Mouse (Mus musculus): Measurements from ENCODE around the gene Ppif.
A peak's percentile ranks its signal among the peaks of the same experiment; 100 is the strongest.

The Ppif gene

DNA sequence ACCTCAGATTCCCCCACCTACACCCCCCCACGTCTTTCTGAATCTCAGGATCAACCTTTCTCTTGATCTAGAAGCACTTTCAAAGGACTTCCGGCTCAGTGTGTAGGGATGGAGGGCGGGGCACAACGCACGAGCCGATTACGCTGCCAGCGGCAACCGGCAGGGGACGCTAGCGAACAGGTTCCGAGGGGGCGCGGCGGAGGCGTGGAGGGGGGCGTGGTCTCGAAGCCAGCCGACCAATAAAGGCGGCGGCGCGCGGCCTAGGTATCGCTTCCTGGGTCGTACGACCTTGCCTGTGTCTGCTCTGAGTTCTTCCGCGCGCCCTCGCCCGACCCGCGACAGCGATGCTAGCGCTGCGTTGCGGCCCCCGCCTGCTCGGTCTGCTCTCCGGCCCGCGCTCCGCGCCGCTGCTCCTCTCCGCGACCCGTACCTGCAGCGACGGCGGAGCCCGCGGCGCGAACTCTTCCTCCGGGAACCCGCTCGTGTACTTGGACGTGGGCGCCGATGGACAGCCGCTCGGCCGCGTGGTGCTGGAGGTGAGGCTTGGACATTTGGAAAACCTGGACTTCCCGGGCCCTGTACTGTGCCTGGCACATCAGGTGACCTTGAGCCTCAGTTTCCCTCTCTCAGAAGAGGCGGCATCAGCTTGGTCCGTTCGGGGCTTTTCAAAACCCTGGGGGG lies at the start of gene Ppif:
Gene Ppif (plus strand): TSS at position 267 of the 681 bp plus-strand sequence.
- peak; percentile 98 for DNase-seq

DNA sequence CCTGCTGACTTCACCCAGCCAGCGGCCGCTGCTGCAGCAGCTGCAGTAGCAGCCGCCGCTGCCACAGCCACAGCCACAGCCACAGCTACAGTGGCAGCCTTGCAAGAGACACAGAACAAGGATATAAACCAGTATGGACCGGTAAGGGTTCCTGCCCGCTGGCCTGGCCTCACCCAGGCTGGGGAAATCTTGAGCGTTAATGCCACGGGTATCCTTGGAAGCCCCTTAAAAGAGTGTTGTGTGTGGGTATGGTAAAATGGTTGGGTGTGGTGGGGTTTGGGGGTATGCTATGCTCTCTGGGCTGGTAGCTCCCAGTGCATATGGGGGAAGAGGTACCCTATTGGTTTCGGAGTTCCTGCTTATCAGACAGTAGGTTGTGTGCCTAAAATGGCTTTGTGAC lies 48.2 kb upstream of the Ppif start:
- DNase-seq, result no peak

DNA sequence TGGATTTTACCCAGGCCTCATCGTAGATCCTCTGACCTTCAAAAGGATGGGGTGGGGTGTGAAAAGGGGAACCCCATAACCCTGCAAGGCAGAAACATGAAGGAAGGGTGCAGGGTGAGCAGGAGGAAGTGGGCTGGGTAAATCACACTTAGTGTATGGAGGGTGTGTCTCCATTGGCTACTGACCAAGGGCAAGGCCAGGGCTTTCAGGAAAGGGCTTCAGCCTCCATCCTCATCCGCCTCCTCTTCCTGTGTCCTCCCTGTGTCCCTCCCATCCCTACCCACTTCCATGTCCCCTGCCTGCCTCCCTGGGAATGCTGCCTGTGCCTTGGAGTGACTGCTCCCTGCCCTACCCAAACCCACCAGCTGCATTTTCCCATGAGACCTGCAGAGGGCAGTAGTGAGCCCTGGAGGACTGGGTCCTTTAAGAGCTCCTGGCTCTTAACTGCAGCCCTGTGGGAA lies 47.8 kb upstream of the Ppif start:
- DNase-seq, result peak; percentile 82

DNA sequence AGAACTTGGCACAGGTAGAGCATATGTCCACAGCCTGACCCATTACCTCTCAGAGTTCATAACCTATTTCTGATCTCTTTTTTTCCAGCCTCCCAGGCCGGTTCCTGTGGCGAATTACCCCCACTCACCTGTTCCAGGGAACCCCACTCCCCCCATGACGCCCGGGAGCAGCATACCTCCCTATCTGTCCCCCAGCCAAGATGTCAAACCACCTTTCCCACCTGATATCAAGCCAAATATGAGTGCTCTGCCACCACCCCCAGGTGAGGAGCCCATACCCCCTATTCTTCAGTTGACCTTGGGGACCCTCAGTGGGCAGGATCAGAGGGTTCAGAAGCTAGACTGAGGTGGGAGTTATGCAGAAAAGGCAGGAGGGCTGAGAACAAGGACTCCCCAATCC lies 42.8 kb upstream of the Ppif start:
- DNase-seq, result no peak

DNA sequence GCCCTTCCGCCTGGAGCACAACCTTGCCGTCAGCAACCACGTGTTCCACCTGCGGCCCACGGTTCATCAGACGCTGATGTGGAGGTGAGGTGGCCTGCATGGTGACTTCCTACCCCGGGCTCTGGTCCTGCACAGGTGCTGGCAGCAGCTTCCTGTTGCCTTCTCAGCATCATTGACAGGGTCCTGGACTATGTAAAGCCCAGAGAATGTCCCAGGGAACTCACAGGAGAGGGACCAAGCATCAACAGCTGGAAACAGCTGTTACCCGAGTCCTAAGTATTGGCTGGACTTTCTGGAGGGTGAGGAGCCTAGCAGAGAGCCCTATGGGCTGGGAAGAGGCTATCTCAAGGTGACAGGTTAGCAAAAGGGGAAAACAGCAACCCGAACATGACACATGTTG lies 42.0 kb upstream of the Ppif start:
- DNase-seq, result no peak

DNA sequence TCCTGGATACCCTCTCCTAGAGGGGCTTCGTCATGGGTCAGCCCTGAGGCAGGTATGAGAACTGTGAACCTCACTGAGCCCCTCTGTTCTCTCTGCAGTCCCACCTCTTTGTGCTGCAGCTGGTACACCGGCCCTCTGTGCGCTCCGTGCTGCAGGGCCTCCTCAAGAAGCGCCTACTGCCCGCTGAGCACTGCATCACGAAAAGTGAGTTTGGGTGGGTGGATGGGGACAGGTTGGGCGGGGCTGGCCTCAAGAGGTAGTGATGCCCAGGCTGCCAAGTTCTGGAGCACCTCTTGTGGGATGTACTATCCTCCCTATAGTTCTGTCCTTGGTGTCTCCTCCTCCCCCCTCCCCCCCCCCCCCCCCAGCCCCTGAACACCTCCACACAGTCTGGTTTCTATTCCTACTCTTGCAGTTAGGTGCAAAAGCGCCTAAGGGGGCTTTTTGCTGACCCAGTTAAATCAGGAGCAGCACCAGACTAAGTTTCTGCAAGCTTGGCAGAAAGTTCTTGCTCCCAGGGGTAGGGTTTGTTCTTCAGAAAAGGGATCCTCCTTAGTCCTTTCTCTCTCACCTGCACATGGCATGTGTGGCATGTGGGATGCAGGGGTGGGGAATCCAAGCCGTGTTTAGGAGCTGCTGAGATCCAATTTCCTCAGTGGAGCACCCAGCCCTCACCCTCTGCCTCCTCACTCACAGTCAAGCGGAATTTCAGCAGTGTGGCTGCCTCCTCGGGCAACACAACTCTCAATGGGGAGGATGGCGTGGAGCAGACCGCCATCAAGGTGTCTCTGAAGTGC lies 39.4 kb upstream of the Ppif start:
- no peak for DNase-seq

DNA sequence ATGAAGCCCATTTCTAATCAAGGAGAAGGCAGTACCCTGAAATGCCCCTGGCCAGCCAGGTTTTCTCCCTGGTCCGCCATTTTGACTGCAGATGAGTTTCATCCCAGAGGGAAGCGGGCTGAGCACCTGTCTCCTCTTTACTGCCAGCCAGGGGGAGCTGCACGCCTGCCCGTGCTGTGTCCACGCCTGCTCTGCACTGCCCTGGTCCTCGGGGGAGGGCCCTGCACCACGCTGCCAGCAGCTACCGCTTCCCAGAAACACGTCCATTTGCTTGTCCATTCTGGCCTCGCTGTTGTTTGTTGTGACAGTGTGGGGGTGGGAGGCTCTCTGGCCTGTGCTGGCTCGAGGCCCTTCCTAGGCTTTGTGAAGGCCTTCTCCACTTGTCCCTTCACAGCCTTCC lies 33.3 kb upstream of the Ppif start:
- no peak for DNase-seq

DNA sequence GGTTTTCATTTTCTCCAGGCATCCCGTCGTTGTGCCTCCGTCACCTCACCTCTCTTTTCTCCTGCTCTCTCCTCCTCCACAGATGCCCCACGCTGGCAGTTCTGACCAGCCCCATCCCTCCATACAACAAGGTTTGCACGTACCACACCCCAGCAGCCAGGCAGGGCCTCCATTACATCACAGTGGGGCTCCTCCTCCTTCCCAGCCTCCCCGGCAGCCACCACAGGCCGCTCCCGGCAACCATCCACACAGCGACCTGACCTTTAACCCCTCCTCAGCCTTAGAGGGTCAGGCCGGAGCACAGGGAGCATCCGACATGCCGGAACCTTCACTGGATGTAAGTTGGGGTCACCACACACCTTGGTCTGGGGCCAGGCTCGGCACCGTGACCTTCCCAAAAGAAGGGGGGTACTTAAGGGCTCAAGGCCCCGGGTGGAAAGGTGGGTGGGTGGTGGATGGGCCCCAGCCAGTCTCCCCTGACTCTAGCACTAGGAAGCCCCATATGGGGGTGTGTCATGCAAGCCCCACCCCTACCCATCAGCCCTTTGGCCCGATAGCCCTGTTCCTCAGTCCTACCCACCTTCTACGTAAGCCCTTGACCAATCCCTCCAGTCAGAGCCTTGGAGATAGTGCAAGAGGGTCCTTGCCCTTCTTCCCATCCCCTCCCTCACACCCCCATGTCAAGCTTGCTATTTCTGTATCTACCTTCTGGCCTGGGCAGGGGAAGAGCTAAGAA lies 32.6 kb upstream of the Ppif start:
- no peak for DNase-seq

DNA sequence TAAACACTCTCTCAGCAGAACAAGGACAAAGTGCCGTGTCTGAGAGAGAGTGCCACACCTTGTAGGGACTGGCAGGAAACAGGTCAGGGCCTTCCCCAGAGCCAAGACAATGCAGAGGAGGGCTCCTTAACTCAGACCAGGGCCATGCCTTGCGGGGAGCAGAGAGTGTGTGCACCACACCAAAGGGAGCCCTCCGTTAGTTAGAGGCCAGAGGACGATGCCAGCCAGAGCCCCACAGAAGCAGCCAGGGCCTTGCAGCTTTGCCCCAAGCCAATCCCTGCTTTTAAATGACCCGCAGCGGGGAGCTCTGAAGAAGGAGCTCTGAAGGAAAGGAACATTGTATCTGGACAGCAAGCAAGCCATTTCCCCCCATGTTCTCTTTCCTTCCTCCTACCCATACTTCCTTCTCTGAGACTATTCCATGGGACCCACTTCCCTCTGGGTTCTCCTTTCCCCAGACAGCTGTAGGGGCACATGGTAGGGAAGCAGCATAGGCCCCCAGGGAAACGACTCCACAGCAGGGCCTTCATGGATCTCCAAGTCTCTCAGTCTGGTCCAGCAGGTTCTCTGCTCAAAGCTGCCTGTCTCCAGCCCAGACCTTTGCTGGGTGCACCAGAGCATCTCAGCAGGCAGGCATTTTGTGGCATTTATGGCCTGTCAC lies 30.2 kb upstream of the Ppif start:
- no peak for DNase-seq

DNA sequence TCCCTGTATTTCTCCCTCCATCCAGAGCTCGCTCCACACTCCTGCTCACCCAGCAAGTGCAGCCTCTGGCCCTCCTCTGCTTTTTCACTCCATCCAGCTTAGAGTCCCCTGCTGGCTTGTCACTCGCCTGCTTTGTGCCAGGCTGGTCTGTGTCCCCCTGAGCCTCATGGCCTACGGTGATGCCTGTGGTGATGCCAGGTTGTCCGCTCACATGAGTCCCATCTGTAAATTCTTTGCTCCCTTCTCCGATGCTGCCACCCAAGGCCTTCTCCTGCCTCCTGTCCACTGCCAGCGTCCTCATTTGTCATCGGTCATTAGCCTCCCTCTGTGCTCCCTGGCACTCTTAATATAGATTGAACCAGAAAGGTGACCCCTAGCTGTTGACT lies 29.7 kb upstream of the Ppif start:
- DNase-seq, result no peak

DNA sequence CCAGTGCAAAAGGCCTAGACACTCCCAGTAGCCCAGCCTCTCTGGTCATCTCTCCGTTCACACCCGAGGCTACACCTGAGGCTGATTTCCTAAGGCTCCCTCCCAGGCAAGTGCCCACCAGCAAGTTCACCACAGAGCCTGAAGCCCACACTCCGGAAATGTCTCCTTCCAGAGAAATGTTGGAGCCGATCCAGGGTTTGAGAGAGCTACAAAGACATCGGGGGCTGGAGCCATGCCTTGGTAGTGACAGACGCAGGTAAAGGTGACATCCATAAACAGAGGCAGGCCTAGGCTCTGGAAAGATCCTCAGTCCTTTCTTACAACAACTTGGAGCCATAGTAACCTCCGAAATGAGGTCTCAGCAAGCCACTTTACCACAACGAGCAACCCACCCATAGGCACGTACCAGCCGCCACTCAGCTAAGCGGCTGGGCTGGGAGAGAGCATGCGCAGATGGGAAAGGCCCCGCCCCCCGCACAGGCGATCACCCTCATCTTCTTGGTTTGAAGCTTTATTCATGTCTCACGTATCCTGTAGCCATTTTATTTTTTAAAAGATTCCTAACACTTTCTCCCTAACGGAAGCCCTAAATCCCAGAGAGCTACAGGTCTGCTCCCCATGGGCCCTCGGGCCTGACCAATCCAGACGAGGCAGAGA lies 28.5 kb upstream of the Ppif start:
- DNase-seq, result no peak

DNA sequence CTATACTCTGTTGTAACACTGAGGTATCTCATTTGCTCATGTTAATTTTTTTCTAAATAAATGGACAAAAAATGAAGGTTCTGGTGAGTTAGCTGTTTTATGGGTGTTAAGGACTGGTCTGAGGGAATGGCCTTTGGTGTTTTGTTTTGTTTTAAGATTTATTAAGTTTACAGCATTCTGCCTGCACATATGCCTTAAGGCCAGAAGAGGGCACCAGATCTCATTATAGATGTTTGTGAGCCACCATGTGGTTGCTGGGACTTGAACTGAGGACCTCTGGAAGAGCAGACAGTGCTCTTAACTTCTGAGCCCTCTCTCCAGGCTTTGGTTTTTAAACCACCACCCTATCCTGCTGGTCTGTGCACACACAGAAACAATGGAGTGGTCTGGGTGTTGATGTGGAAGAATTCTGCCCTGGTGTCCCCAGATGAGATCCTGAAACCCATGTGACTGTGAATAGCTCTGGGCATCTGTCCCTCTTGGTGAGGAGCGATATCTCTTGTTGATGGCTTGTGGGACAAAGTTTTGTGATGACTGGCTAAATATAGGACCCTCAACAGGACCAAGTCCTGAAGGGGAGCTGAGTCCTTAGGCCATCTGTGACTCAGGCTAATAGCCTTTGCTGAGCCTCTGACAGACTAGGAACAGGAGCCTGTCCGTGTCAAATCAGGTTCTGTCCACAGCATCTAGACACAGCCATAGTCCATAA lies 27.1 kb upstream of the Ppif start:
- DNase-seq, result no peak

DNA sequence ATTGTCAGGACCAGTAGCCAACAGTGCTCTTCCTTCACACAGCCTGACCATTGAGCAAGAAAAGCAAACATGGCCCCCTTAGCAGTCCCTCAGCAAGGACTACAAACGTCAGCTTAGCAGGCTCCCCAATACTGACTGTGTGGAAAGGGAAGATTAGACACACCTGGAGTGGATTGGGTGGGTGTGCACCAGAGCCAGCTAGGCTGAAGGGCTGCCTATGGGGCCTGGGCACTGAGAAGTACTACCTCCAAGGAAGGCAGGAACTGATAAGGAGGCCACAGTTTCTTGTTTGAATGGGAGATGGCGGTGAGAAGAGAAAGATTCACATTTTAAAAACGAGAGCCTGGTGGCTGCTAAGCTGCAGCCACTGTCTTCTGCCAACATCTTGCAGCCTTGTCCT lies 26.4 kb upstream of the Ppif start:
- no peak for DNase-seq

DNA sequence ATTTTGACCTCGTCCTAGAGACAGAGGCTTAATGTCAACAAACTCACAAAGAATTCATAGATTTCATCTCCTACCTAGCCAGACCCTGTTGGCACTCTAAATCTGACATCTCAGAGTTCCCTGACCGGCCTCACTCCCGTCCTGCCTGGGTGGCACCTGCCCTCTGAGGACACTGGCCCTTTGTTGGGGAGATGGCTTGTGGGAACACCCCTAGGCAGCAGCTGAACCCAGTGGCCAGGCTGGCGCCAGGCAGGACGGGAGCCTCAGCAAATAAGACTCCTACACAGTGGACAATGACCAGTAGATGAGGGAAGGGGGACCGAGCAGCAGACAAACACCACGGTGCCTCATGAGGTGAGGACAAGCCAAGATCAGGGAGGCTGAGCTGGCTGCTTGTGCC lies 14.3 kb upstream of the Ppif start:
- DNase-seq, result no peak

DNA sequence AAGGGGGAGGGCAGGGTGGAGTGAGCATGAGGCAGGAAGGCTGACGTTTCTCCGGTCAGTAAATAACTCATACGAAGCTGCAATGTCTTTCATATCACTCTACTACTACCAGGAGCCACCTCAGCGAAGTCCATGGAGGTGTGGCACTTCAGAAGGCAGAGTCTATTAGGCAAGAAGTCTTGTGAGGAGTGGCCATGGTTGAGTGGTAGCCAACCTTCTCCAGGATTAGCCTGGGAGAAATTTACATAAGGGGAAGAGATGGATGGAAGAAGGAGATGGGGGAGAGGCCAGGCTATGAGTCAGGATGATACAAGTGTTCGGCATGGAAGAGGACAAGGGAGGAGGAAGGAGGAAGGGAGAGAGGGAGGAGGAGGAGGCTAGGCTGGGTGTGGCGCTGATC lies 11.9 kb upstream of the Ppif start:
- DNase-seq, result no peak

DNA sequence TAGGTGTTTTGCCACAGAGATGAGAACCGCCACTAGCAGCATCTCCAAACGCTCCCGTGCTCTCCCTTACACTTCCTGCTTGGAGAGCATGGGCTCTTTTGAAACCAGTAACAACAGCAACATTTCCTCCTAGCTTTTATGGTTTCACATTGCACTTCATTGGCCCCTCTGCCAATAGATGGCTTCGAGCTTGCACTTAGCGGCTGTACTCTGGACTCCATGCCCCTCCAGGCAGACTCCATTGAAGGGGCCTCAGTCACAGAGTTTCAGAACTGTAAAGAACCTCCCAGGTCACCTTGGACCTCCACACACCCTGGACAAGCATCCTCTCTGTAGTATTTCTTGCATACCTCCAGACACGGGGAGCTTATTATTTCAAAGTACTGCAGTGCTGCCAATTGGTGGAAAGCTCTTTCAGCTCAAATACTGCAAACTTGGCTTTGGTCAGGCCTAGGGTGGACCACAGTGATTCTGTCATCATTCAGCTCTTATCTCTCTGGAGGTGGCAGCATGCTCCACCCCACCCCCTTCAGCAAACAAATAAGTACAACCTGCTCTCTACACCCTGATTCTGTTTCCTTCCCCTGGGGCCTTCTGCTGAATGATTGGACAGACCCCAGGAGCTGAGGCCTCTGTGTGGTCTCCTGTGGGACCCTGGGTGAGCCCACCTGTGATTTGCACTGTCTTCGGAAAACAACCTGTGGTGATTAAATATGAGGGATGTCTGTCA lies 7.6 kb upstream of the Ppif start:
- no peak for DNase-seq

DNA sequence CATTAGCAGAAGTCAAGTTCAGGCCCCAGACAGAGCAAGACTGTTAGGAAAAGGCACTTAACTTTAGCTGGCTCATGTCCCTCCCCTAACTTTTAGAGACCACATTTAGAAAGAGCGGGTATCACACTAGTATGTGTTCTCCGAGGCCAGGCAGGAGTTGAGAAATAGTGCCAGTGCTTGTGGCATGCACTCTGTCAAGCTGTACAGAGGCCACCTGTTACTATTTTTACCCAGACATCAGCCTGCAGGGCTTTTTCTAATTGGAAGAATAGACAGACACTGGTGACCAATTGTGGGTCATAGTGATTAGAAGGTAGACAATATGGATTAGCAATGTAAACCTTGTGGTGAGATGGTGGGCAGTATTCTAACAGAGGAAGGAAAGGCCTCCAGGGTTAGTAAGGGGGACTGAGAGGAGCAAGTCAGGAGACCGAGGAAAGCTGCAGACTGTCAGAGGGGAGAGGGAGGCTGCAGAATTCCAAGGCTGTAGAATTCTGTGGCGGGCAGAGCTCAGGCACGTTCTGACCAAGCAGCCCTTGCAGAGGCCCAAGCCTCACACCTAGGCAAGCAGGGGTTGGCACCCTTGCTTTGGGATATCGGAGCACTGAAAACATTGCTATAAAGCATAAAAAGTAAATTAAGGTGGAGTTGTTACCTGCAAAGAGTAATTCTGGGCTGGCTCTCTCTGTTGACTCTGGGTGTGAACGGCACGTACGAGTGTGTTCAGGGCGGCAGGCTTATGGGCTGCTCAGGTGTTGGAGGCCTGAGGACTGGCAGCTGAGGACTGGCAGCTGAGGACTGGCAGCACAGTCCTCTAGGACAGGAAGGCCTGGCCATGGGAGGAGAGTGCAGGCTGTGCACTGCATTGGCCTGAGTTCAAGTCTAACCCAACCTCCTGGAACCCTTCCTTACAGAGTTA lies 6.7 kb upstream of the Ppif start:
- DNase-seq, result no peak

DNA sequence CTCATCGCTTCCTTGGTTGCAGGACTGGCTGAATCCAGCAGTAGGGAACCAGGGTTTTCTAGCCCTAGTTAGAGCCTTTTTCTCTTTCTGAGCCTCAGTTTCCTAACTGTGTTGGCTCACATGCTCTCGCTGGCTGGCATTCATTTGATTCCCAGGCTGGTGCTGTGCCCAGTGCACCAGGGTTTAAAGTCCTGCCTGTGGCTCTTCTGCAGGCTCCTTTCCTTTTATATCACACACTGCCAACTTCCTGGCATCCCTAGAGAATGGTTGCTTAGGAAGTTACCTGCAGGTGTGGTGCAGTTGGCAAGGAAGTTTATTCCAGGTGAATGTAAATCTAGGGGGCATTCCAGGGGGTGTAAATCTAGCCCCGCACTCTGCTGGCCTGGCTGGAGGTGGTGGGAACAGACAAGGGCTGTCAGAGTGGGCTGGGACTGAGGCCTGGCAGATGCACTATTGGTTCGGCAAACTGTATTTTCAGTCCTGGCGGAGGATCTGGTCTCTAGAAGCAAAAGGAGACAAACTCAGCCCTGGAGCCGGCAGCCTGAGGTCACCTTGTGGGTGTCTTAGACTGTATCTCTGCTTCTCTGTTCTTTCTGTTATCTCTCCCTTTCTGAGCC lies 575 bp upstream of the Ppif start:
- no peak for DNase-seq

DNA sequence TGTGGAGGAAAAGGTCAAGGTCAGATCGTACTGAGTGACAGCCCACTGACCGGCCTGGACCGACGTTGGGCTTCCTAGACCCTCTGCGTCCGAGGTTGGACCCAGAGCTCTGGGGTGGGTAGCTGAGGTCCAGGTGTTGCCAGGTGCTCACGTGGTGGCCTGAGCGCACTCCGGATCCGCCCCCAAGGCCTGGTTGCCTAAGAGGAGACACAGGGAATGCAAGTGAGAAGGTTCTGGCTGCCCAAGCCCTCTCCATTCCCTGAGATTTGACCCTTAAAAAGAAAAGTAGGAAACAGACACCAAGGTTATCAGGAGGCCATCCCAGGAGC lies 579 bp downstream of the Ppif start:
- DNase-seq, result peak; percentile 63

DNA sequence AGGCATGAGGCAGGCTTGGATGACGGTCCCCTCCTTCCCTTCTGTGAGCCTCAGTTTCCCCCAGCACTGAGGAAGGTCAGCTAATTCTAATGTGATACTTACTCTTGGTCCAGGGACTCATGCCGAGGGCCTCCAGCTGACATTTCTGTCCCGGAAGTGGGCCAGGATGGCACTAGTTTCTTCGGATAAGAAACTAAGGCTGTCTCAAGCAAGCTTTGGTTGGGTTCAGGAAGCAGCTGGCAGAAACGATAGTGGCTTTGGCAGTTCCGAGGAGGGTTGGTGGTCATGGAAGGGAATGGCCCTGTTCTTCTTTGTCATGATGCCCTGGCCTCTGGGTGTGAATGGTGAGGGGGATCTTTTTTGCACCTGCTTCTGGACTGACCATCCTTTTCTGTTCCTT lies 1.1 kb downstream of the Ppif start:
- no peak for DNase-seq

All from kidney, postnatal 10 days (tissue).